Mouse (Mus musculus): ENCODE data around the gene Angel1. TPM values are rescaled to one million over a fixed set of nuclear protein-coding genes. Genes with fewer than 3 reads are reported as not detected.
A peak's percentile ranks its signal among the peaks of the same experiment; 100 is the strongest.

Angel1 gene
- total and polyA plus RNA-seq, 2 experiments from 2014 or later: 9.3 to 10.0 TPM

GRCm38 (mm10) chr12:86697996-86698395, 28.3 kb downstream of the Angel1 start:
- no peak overlapping the region for H3K4me3 ChIP-seq (ENCODE audit: low read length)
- no peaks in the 10 kb centered on the region for H3K9me3 ChIP-seq (ENCODE audit: low read length)
- H3K4me1 ChIP-seq (ENCODE audit: insufficient read depth, low read length): 0 out of 2 replicates have a peak, but pooled peaks cover 8% of the 10 kb centered on the region
- peak overlapping the region; percentile 75; the same call in 1 of the 2 replicates for H3K27ac ChIP-seq
- no peaks in the 10 kb centered on the region for H3K27me3 ChIP-seq (ENCODE audit: insufficient read depth, low read length)
- no peak overlapping the region for H3K4me2 ChIP-seq (ENCODE audit: low read depth, low read length)
- H3K9ac ChIP-seq (replicated peaks; ENCODE audit: low read length): no peak overlapping the region
- peaks cover 11% of the 10 kb centered on the region; the same call in 1 of the 2 replicates for H3K36me3 ChIP-seq (ENCODE audit: insufficient read depth, low read length)
- no peak for TF ChIP-seq CTCF (IDR thresholded peaks at IDR 0.05; ENCODE audit: low read depth)
- ATAC-seq: no peak
- DNase-seq (ENCODE audit: low spot score): peak; percentile 45
- 31% methylated on average over 2 of the region's 2 CpGs for WGBS

GRCm38 (mm10) chr12:86694441-86694840, 31.8 kb downstream of the Angel1 start:
- no peak for TF ChIP-seq CTCF (IDR thresholded peaks at IDR 0.05; ENCODE audit: low read depth)
- Histone ChIP-seq H3K4me3 (ENCODE audit: low read length) (no peak overlapping the region), H3K27ac (no peak overlapping the region), H3K4me2 (ENCODE audit: low read depth, low read length) (no peak overlapping the region), H3K4me1 (ENCODE audit: insufficient read depth, low read length) (0 out of 2 replicates have a peak, but pooled peaks cover 5% of the 10 kb centered on the region), H3K9ac (replicated peaks; ENCODE audit: low read length) (no peak overlapping the region), H3K9me3 (ENCODE audit: low read length) (no peaks in the 10 kb centered on the region), H3K27me3 (ENCODE audit: insufficient read depth, low read length) (no peaks in the 10 kb centered on the region), H3K36me3 (ENCODE audit: insufficient read depth, low read length) (peaks cover 21% of the 10 kb centered on the region; the same call in 1 of the 2 replicates)
- DNase-seq (ENCODE audit: low spot score): no peak
- WGBS: 93% methylated on average over 1 of the region's 1 CpGs
- ATAC-seq: no peak

- TF ChIP-seq CTCF (IDR thresholded peaks at IDR 0.05; ENCODE audit: low read depth): no peak
- no peak for DNase-seq (ENCODE audit: low spot score)
- ATAC-seq: no peak
- Histone ChIP-seq H3K4me3 (ENCODE audit: low read length) (no peak overlapping the region), H3K9me3 (ENCODE audit: low read length) (no peaks in the 10 kb centered on the region), H3K4me2 (ENCODE audit: low read depth, low read length) (no peak overlapping the region), H3K4me1 (ENCODE audit: insufficient read depth, low read length) (0 out of 2 replicates have a peak, but pooled peaks cover 3% of the 10 kb centered on the region), H3K27me3 (ENCODE audit: insufficient read depth, low read length) (no peaks in the 10 kb centered on the region), H3K27ac (no peak overlapping the region), H3K9ac (replicated peaks; ENCODE audit: low read length) (no peak overlapping the region), H3K36me3 (ENCODE audit: insufficient read depth, low read length) (peaks cover 30% of the 10 kb centered on the region; the same call in 1 of the 2 replicates)
Measured at GRCm38 (mm10) chr12:86693389-86693788, 32.9 kb downstream of the Angel1 start.

- DNase-seq (ENCODE audit: low spot score) (no peak), ATAC-seq (no peak)
- Histone ChIP-seq H3K27me3 (ENCODE audit: insufficient read depth, low read length) (no peaks in the 10 kb centered on the region), H3K9me3 (ENCODE audit: low read length) (no peaks in the 10 kb centered on the region), H3K4me2 (ENCODE audit: low read depth, low read length) (no peak overlapping the region), H3K27ac (no peak overlapping the region), H3K4me1 (ENCODE audit: insufficient read depth, low read length) (peaks cover 2% of the 10 kb centered on the region; the same call in 1 of the 2 replicates), H3K36me3 (ENCODE audit: insufficient read depth, low read length) (peaks cover 36% of the 10 kb centered on the region; the same call in 1 of the 2 replicates), H3K9ac (replicated peaks; ENCODE audit: low read length) (no peak overlapping the region), H3K4me3 (ENCODE audit: low read length) (no peak overlapping the region)
- 63% methylated on average over 5 of the region's 5 CpGs for WGBS
- no peak for TF ChIP-seq CTCF (IDR thresholded peaks at IDR 0.05; ENCODE audit: low read depth)
Measured at GRCm38 (mm10) chr12:86692471-86693356, 33.5 kb downstream of the Angel1 start.

- H3K27me3 ChIP-seq (ENCODE audit: insufficient read depth, low read length): no peaks in the 10 kb centered on the region
- no peak overlapping the region for H3K4me2 ChIP-seq (ENCODE audit: low read depth, low read length)
- ATAC-seq: no peak
- H3K9me3 ChIP-seq (ENCODE audit: low read length): no peaks in the 10 kb centered on the region
- H3K4me3 ChIP-seq (ENCODE audit: low read length): no peak overlapping the region
- no peak for TF ChIP-seq CTCF (IDR thresholded peaks at IDR 0.05; ENCODE audit: low read depth)
- no peak overlapping the region for H3K9ac ChIP-seq (replicated peaks; ENCODE audit: low read length)
- WGBS: 62% methylated on average over 12 of the region's 12 CpGs
- peak; percentile 32 for DNase-seq (ENCODE audit: low spot score)
- peak overlapping the region; percentile 56; the same call in 1 of the 2 replicates for H3K27ac ChIP-seq
- peaks cover 9% of the 10 kb centered on the region; the same call in 1 of the 2 replicates for H3K4me1 ChIP-seq (ENCODE audit: insufficient read depth, low read length)
- peaks cover 28% of the 10 kb centered on the region; the same call in 1 of the 2 replicates for H3K36me3 ChIP-seq (ENCODE audit: insufficient read depth, low read length)
Measured at GRCm38 (mm10) chr12:86690700-86691485, 35.4 kb downstream of the Angel1 start.

- TF ChIP-seq CTCF (IDR thresholded peaks at IDR 0.05; ENCODE audit: low read depth): no peak
- no peaks in the 10 kb centered on the region for H3K9me3 ChIP-seq (ENCODE audit: low read length)
- H3K27ac ChIP-seq: no peak overlapping the region
- no peak for DNase-seq (ENCODE audit: low spot score)
- H3K4me3 ChIP-seq (ENCODE audit: low read length): no peak overlapping the region
- H3K36me3 ChIP-seq (ENCODE audit: insufficient read depth, low read length): peaks cover 25% of the 10 kb centered on the region; the same call in 1 of the 2 replicates
- H3K4me2 ChIP-seq (ENCODE audit: low read depth, low read length): no peak overlapping the region
- no peak overlapping the region for H3K9ac ChIP-seq (replicated peaks; ENCODE audit: low read length)
- H3K4me1 ChIP-seq (ENCODE audit: insufficient read depth, low read length): peaks cover 9% of the 10 kb centered on the region; the same call in 1 of the 2 replicates
- ATAC-seq: no peak
- no peaks in the 10 kb centered on the region for H3K27me3 ChIP-seq (ENCODE audit: insufficient read depth, low read length)
- 96% methylated on average over 27 of the region's 27 CpGs for WGBS
Measured at GRCm38 (mm10) chr12:86688917-86689316, 37.3 kb downstream of the Angel1 start.

Data from hindbrain, postnatal 0 days (tissue).